Mouse (Mus musculus): ENCODE data around the gene Rabgap1l.

- TF ChIP-seq POLR2A (IDR thresholded peaks at IDR 0.05; ENCODE audit: low read depth, low read length) (no peak), CTCF (IDR thresholded peaks at IDR 0.05; ENCODE audit: extremely low read depth, insufficient read depth, insufficient read length, insufficient replicate concordance) (no peak)
Observed at GRCm38 (mm10) chr1:160713887-160714286, 79.1 kb downstream of the Rabgap1l start.

Measured in spleen, adult 2 months (tissue).